Mouse (Mus musculus) E14TG2a.4 (cell line): Measurements from ENCODE around the gene Fxyd2.

Experiments
- CTCF ChIP-seq: conservative IDR thresholded peaks from 2 replicates; pipeline ENCODE4 v1.5.1; 2014; ENCODE audit warnings: low read length
- POU5F1 ChIP-seq: IDR thresholded peaks from 2 replicates; pipeline ENCODE4 v1.6.1; 2014; ENCODE audit warnings: low read length, borderline replicate concordance

GRCm38 (mm10) chr9:45355192-45355591 is 44.3 kb upstream of the Fxyd2 start:
- no peak for TF ChIP-seq CTCF
- no peak for TF ChIP-seq POU5F1
